Mouse (Mus musculus): ENCODE results near the gene Dip2c. TPM values are rescaled to one million over a fixed set of nuclear protein-coding genes. Genes with fewer than 3 reads are reported as not detected.

The Dip2c gene
- polyA plus RNA-seq, 1 experiment from 2014 or later, result 4.2 TPM

DNA sequence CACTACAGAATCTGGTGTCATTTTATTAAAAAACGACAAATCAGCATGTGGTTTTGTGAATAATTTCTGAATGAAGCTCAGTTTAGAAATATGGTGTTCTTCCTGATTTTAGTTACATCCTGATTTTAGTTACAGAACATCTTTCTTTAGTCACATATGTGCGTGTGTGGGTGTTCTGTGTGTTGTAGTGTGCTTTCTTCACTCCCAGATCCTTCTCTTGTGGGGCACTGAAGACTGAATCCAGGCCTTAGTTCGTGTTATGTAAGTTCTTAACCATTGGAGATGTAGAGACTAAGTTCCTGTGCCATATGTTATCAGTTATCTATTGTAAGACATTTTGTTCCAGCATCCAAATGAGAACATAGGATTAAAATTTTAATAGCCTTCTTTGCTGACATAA, 117.1 kb downstream of the Dip2c start:
- Histone ChIP-seq H3K4me1 (replicated peaks) (no peaks in the 10 kb centered on the region), H3K36me3 (no peaks in the 10 kb centered on the region), H3K27me3 (replicated peaks) (no peaks in the 10 kb centered on the region), H3K4me3 (replicated peaks) (no peak overlapping the region), H3K27ac (no peak overlapping the region), H3K4me2 (replicated peaks) (no peak overlapping the region), H3K9ac (no peak overlapping the region), H3K9me3 (no peaks in the 10 kb centered on the region)
- no peak for ATAC-seq
- 83% methylated on average over 3 of the region's 3 CpGs for WGBS

DNA sequence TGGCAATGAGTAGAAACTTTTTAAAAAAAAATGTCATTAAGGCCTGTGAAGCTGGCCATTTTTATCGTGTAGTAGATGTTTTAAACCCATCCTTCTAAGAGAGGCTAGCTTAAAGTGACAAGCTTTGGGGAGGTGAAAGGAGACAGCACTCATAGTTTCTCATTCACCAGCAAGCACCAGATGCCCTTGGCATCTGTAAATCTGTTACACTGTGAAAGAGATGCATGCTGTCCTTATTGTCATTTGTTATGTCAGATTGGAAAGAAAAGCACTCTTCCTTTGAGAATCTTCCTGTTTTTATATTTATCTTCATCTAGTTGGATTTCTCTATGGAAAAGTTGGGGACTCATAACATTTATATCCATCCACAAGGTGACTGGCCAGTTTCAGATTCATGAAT, 119.0 kb downstream of the Dip2c start:
- Histone ChIP-seq H3K27ac (no peak overlapping the region), H3K4me2 (replicated peaks) (no peak overlapping the region), H3K27me3 (replicated peaks) (no peaks in the 10 kb centered on the region), H3K9ac (no peak overlapping the region), H3K36me3 (no peaks in the 10 kb centered on the region), H3K4me1 (replicated peaks) (no peaks in the 10 kb centered on the region), H3K9me3 (no peaks in the 10 kb centered on the region), H3K4me3 (replicated peaks) (no peak overlapping the region)
- 68% methylated on average over 1 of the region's 1 CpGs for WGBS
- no peak for ATAC-seq

GRCm38 (mm10) chr13:9398846-9399245, 122.5 kb downstream of the Dip2c start:
- Histone ChIP-seq H3K27me3 (replicated peaks) (no peaks in the 10 kb centered on the region), H3K9ac (no peak overlapping the region), H3K27ac (no peak overlapping the region), H3K36me3 (no peaks in the 10 kb centered on the region), H3K4me1 (replicated peaks) (no peaks in the 10 kb centered on the region), H3K9me3 (no peaks in the 10 kb centered on the region), H3K4me2 (replicated peaks) (no peak overlapping the region), H3K4me3 (replicated peaks) (no peak overlapping the region)
- 56% methylated on average over 1 of the region's 1 CpGs for WGBS
- ATAC-seq, result no peak

GRCm38 (mm10) chr13:9405399-9405798, 129.1 kb downstream of the Dip2c start:
- Histone ChIP-seq H3K27ac (no peak overlapping the region), H3K4me1 (replicated peaks) (no peaks in the 10 kb centered on the region), H3K36me3 (no peaks in the 10 kb centered on the region), H3K4me2 (replicated peaks) (no peak overlapping the region), H3K27me3 (replicated peaks) (no peaks in the 10 kb centered on the region), H3K4me3 (replicated peaks) (no peak overlapping the region), H3K9ac (no peak overlapping the region), H3K9me3 (no peaks in the 10 kb centered on the region)
- ATAC-seq, result no peak
- 66% methylated on average over 1 of the region's 1 CpGs for WGBS

DNA sequence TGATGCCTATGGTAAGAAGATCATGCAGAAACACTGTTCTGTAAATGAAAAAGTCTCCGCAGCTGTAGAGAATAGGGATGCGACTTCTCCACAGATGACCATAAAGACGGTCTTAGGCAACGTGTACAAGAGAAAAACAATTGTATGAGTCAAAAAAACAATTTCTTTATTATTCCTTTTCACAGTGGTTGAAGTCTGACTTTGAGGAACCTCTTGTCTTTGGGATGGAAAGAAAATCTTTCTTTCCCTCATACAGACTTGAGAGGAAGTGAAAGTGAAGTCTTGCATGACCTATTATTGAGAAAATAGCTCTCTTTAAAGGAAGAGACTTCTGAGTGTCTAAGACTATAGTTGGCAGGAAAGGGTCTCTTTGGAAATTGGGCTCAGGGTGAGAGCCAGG, 132.7 kb downstream of the Dip2c start:
- no peak for ATAC-seq
- 90% methylated on average over 4 of the region's 4 CpGs for WGBS
- H3K4me3 ChIP-seq (replicated peaks), result no peak overlapping the region
- H3K4me2 ChIP-seq (replicated peaks), result no peak overlapping the region
- H3K36me3 ChIP-seq, result no peaks in the 10 kb centered on the region
- no peaks in the 10 kb centered on the region for H3K27me3 ChIP-seq (replicated peaks)
- no peaks in the 10 kb centered on the region for H3K4me1 ChIP-seq (replicated peaks)
- no peak overlapping the region for H3K9ac ChIP-seq
- H3K27ac ChIP-seq, result no peak overlapping the region
- H3K9me3 ChIP-seq, result no peaks in the 10 kb centered on the region

GRCm38 (mm10) chr13:9418441-9418840, 142.1 kb downstream of the Dip2c start:
- Histone ChIP-seq H3K9ac (no peak overlapping the region), H3K36me3 (no peaks in the 10 kb centered on the region), H3K27ac (no peak overlapping the region), H3K4me2 (replicated peaks) (no peak overlapping the region), H3K4me1 (replicated peaks) (no peaks in the 10 kb centered on the region), H3K27me3 (replicated peaks) (no peaks in the 10 kb centered on the region), H3K9me3 (no peaks in the 10 kb centered on the region), H3K4me3 (replicated peaks) (no peak overlapping the region)
- WGBS, result 87% methylated on average over 3 of the region's 3 CpGs
- ATAC-seq, result no peak

DNA sequence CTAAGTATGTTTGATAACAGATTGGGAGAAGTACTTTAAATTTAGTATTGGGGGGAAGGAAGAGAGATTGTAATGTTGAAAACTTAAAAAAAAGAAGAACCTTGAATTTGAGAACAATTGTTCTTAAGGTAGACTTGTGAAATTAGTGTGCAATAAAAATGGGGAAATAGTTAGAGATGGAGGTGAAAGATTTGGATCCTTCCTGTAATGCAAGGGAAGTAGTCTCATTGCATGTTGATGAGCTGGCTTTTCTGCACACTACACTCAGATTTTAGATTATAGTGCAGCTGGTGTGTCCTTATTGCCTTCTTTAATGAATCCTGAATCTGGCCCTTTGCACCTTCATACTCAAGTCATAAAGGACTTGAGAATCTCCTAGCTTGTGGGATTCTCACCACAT, 142.9 kb downstream of the Dip2c start:
- Histone ChIP-seq H3K4me1 (replicated peaks) (no peaks in the 10 kb centered on the region), H3K27ac (no peak overlapping the region), H3K4me2 (replicated peaks) (no peak overlapping the region), H3K27me3 (replicated peaks) (no peaks in the 10 kb centered on the region), H3K9me3 (no peaks in the 10 kb centered on the region), H3K9ac (no peak overlapping the region), H3K4me3 (replicated peaks) (no peak overlapping the region), H3K36me3 (no peaks in the 10 kb centered on the region)
- ATAC-seq, result no peak

DNA sequence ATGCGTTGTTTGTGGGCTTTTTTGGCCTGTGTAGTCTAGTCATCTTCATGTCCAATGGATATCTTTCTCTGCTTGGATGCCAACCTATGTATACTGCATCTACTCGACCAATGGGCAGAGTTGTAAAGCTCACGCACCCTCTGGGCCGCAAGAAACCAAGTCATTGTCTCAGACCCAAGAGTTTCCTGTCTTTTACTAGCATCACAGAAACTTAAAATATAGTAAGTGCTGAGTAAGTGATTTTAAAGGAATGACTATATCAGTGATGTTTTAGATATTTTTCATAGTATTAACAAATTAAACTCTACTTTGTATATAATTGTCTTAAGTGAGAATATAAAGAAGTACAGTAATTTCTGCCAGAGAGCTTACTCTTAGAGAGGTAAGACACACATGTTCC, 145.6 kb downstream of the Dip2c start:
- no peak for ATAC-seq
- Histone ChIP-seq H3K27me3 (replicated peaks) (no peaks in the 10 kb centered on the region), H3K36me3 (no peaks in the 10 kb centered on the region), H3K4me2 (replicated peaks) (no peak overlapping the region), H3K4me3 (replicated peaks) (no peak overlapping the region), H3K9ac (no peak overlapping the region), H3K9me3 (no peaks in the 10 kb centered on the region), H3K4me1 (replicated peaks) (no peaks in the 10 kb centered on the region), H3K27ac (no peak overlapping the region)
- 89% methylated on average over 4 of the region's 4 CpGs for WGBS

GRCm38 (mm10) chr13:9422876-9423275, 146.5 kb downstream of the Dip2c start:
- Histone ChIP-seq H3K4me3 (replicated peaks) (no peak overlapping the region), H3K9ac (no peak overlapping the region)
- WGBS, result 64% methylated on average over 1 of the region's 1 CpGs

GRCm38 (mm10) chr13:9424434-9424833, 148.1 kb downstream of the Dip2c start:
- ATAC-seq, result no peak
- Histone ChIP-seq H3K36me3 (no peaks in the 10 kb centered on the region), H3K9ac (no peak overlapping the region), H3K27ac (no peak overlapping the region), H3K9me3 (no peaks in the 10 kb centered on the region), H3K4me1 (replicated peaks) (no peaks in the 10 kb centered on the region), H3K4me3 (replicated peaks) (no peak overlapping the region), H3K27me3 (replicated peaks) (no peaks in the 10 kb centered on the region), H3K4me2 (replicated peaks) (no peak overlapping the region)

More at GRCm38 (mm10) chr13:9422876-9423275, 146.5 kb downstream of the Dip2c start:
- Histone ChIP-seq H3K27ac (no peak overlapping the region), H3K4me1 (replicated peaks) (no peaks in the 10 kb centered on the region), H3K4me2 (replicated peaks) (no peak overlapping the region), H3K36me3 (no peaks in the 10 kb centered on the region), H3K27me3 (replicated peaks) (no peaks in the 10 kb centered on the region), H3K9me3 (no peaks in the 10 kb centered on the region)
- no peak for ATAC-seq

DNA sequence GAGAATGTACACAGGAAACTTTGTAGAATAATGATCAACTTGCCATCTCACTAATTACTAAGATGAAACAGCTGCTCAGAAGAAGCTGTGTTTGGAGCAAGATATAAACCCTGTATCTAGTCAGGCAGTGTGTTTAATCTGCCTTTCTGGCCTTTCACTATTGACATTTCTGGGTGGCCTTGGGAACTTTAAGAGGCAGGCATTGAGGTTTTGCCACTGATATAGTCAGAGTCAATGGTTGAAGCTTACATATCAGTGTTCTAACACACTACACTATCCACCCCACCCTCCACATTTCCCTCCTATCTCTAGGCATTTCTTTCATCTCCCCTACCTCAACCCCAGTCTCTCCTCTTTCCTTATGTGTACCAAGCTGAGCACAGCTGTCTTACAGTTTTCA, 149.9 kb downstream of the Dip2c start:
- H3K4me3 ChIP-seq (replicated peaks), result no peak overlapping the region
- no peaks in the 10 kb centered on the region for H3K27me3 ChIP-seq (replicated peaks)
- ATAC-seq, result no peak
- no peaks in the 10 kb centered on the region for H3K4me1 ChIP-seq (replicated peaks)
- no peak overlapping the region for H3K27ac ChIP-seq
- H3K4me2 ChIP-seq (replicated peaks), result no peak overlapping the region
- H3K36me3 ChIP-seq, result no peaks in the 10 kb centered on the region
- H3K9me3 ChIP-seq, result no peaks in the 10 kb centered on the region
- no peak overlapping the region for H3K9ac ChIP-seq

- Histone ChIP-seq H3K36me3 (no peaks in the 10 kb centered on the region), H3K4me3 (replicated peaks) (no peak overlapping the region), H3K27ac (no peak overlapping the region), H3K9me3 (no peaks in the 10 kb centered on the region), H3K4me2 (replicated peaks) (no peak overlapping the region), H3K9ac (no peak overlapping the region), H3K4me1 (replicated peaks) (no peaks in the 10 kb centered on the region), H3K27me3 (replicated peaks) (no peaks in the 10 kb centered on the region)
- no peak for ATAC-seq
- 68% methylated on average over 4 of the region's 4 CpGs for whole genome bisulfite sequencing
These were observed 150.5 kb downstream of the Dip2c start for GRCm38 (mm10) chr13:9426779-9427178.

DNA sequence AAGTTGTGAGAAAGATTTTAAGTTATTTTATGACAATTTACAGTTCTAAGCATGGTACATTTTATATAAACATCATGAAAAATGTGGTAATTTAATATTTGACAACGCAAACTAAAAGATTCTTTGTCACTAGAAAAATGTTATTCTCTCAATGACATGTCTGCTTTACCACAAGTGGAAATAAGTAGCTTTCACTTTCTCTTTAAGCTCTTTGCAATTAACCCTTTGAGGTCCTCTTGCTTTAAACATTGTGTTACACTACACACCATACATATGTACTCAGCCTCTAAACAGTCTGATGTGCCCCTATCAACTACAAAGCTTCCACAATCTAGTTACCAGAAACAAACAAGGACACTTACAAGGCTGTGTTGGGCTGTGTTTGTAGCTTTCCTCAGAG, 153.6 kb downstream of the Dip2c start:
- Histone ChIP-seq H3K27ac (no peak overlapping the region), H3K27me3 (replicated peaks) (no peaks in the 10 kb centered on the region), H3K4me1 (replicated peaks) (no peaks in the 10 kb centered on the region), H3K4me3 (replicated peaks) (no peak overlapping the region), H3K9ac (no peak overlapping the region), H3K36me3 (no peaks in the 10 kb centered on the region), H3K9me3 (no peaks in the 10 kb centered on the region), H3K4me2 (replicated peaks) (no peak overlapping the region)
- ATAC-seq, result no peak
- WGBS, result 62% methylated on average over 1 of the region's 1 CpGs

- no peaks in the 10 kb centered on the region for H3K4me1 ChIP-seq (replicated peaks)
- no peaks in the 10 kb centered on the region for H3K36me3 ChIP-seq
- H3K27me3 ChIP-seq (replicated peaks), result no peaks in the 10 kb centered on the region
- no peak for ATAC-seq
- 88% methylated on average over 2 of the region's 2 CpGs for WGBS
- no peak overlapping the region for H3K4me2 ChIP-seq (replicated peaks)
- no peak overlapping the region for H3K9ac ChIP-seq
- H3K9me3 ChIP-seq, result no peaks in the 10 kb centered on the region
- no peak overlapping the region for H3K27ac ChIP-seq
- no peak overlapping the region for H3K4me3 ChIP-seq (replicated peaks)
These were observed 154.4 kb downstream of the Dip2c start for GRCm38 (mm10) chr13:9430724-9431123.

All from intestine, embryonic 15.5 days (tissue).